Mouse (Mus musculus): Measurements from ENCODE around the gene Kcne4.

The Kcne4 gene

DNA sequence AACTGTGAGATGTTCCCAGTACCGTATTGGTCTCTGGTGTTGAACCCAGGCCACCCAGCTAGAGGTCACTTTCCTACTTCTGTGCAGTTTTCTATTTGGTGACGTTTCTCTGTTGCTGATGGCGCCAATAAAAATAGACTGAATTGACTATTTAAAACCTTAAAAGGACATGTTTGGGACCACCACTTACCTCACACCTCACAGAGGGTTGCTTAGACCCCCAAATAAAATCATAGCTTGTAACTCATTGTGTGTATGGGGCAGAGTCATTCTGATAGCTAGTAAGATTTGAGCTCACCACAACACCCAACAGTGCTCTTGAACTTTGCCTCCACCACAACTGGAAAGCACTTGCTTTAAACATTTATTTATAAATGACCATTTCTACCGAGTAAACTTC lies 43.0 kb downstream of the Kcne4 start:
- no peak for DNase-seq (ENCODE audit: low read depth, low spot score)

- DNase-seq (ENCODE audit: low read depth, low spot score), result no peak
Measured at GRCm38 (mm10) chr1:78860056-78860455, 43.5 kb downstream of the Kcne4 start.

DNA sequence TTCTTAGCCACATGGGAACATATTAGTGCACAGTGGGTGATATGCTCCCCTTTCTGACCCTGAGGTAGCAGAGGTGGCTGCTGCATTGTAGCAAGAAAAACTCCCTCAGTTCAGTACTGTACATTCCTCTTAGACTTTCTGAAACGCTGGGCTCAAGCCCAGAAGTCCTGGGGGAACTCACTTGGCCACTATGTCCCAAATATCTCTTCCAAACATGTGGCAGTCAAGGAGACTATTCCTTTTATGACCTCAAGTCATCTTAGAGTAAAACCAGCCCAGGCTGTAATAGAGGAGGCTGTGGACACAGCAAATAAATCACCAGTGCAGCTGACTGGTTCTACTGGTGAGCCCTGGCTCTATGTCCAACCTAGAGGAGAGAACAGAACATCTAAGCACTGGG lies 45.7 kb downstream of the Kcne4 start:
- no peak for DNase-seq (ENCODE audit: low read depth, low spot score)

- DNase-seq (ENCODE audit: low read depth, low spot score), result peak; percentile 76
Measured at GRCm38 (mm10) chr1:78863833-78864232, 47.3 kb downstream of the Kcne4 start.

GRCm38 (mm10) chr1:78864351-78864750 lies 47.8 kb downstream of the Kcne4 start:
- DNase-seq (ENCODE audit: low read depth, low spot score), result no peak

- DNase-seq (ENCODE audit: low read depth, low spot score), result peak; percentile 47
Measured at GRCm38 (mm10) chr1:78864799-78865346, 48.3 kb downstream of the Kcne4 start.

DNA sequence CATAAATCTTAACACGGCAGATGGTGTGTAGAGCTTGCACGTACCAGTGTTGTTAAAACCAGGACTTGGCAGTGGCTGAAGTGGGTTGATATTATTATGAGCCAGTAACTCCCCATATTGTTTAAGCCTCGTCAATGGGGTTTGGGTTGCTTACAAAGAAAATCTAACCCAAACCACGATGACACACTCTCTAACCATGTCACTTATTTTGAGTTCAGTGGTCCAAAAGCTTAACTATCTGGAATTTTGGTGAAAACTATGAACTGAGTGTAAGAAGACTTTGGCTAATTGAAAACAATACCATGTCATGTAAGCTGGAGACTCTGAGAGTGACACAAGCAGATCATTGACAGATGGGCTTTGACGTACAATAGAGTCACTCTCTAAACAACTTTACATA lies 49.4 kb downstream of the Kcne4 start:
- no peak for DNase-seq (ENCODE audit: low read depth, low spot score)

DNA sequence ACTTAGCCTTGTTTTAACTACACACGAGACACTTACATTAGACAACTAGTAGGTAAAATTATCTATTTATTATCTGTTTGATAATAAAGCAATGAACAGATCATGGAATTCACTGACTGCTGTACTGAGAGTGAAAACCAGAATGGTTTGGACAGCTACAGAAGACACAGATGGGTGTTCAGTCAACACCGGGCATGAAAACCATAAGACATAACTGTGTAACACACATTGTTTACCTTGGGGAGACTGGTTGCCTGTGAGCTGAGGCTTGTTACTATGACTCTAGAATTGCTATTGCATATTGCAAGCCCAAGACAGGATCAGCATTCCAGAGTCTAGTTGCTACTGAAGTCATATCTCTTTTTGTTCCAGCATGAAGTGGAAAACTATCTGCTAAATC lies 49.9 kb downstream of the Kcne4 start:
- DNase-seq (ENCODE audit: low read depth, low spot score), result no peak
